Mouse (Mus musculus): ENCODE results near the gene Gucd1. TPM values are rescaled to one million over a fixed set of nuclear protein-coding genes. Genes with fewer than 3 reads are reported as not detected.
A peak's percentile ranks its signal among the peaks of the same experiment; 100 is the strongest.

Gucd1 gene
- polyA plus RNA-seq, 1 experiment from 2014 or later: 25.0 TPM

GRCm38 (mm10) chr10:75558515-75558914 is 40.7 kb upstream of the Gucd1 start:
- H3K9me3 ChIP-seq: no peaks in the 10 kb centered on the region
- peaks cover 17% of the 10 kb centered on the region for H3K36me3 ChIP-seq
- H3K27me3 ChIP-seq (replicated peaks): peaks cover 29% of the 10 kb centered on the region
- no peak overlapping the region for H3K27ac ChIP-seq
- peak overlapping the region; percentile 61 for H3K4me3 ChIP-seq
- H3K9ac ChIP-seq: peak overlapping the region; percentile 85
- ATAC-seq (ENCODE audit: low FRiP score, low read depth): no peak
- peak overlapping the region; percentile 96 for H3K4me2 ChIP-seq (replicated peaks)
- 31% methylated on average over 3 of the region's 3 CpGs for WGBS
- H3K4me1 ChIP-seq: peaks cover 51% of the 10 kb centered on the region

GRCm38 (mm10) chr10:75556026-75556425 is 38.3 kb upstream of the Gucd1 start:
- H3K27ac ChIP-seq: peak overlapping the region; percentile 53
- peaks cover 19% of the 10 kb centered on the region for H3K36me3 ChIP-seq
- H3K9me3 ChIP-seq: no peaks in the 10 kb centered on the region
- peak overlapping the region; percentile 2; the same call in 1 of the 2 replicates for H3K4me2 ChIP-seq (replicated peaks)
- H3K4me3 ChIP-seq: no peak overlapping the region
- 29% methylated on average over 9 of the region's 9 CpGs for WGBS
- ATAC-seq (ENCODE audit: low FRiP score, low read depth): peak; percentile 51
- peaks cover 51% of the 10 kb centered on the region for H3K4me1 ChIP-seq
- peaks cover 11% of the 10 kb centered on the region for H3K27me3 ChIP-seq (replicated peaks)
- no peak overlapping the region for H3K9ac ChIP-seq

- no peak overlapping the region for H3K9ac ChIP-seq
- no peaks in the 10 kb centered on the region for H3K9me3 ChIP-seq
- H3K4me3 ChIP-seq: no peak overlapping the region
- H3K4me2 ChIP-seq (replicated peaks): peak overlapping the region; percentile 2; the same call in 1 of the 2 replicates
- 78% methylated on average over 6 of the region's 6 CpGs for WGBS
- peaks cover 19% of the 10 kb centered on the region for H3K36me3 ChIP-seq
- 0 out of 2 replicates have a peak, but pooled peaks have one; percentile 0 for ATAC-seq (ENCODE audit: low FRiP score, low read depth)
- peaks cover 49% of the 10 kb centered on the region for H3K4me1 ChIP-seq
- peaks cover 7% of the 10 kb centered on the region for H3K27me3 ChIP-seq (replicated peaks)
- H3K27ac ChIP-seq: no peak overlapping the region
Measured at GRCm38 (mm10) chr10:75555557-75555956, 37.8 kb upstream of the Gucd1 start.

- 91% methylated on average over 8 of the region's 8 CpGs for WGBS
- peaks cover 19% of the 10 kb centered on the region for H3K36me3 ChIP-seq
- no peak overlapping the region for H3K9ac ChIP-seq
- H3K4me1 ChIP-seq: peaks cover 36% of the 10 kb centered on the region
- H3K4me2 ChIP-seq (replicated peaks): no peak overlapping the region
- no peaks in the 10 kb centered on the region; the same call in none of the 2 replicates for H3K27me3 ChIP-seq (replicated peaks)
- no peak for ATAC-seq (ENCODE audit: low FRiP score, low read depth)
- H3K9me3 ChIP-seq: no peaks in the 10 kb centered on the region
- no peak overlapping the region for H3K4me3 ChIP-seq
- no peak overlapping the region for H3K27ac ChIP-seq
Measured at GRCm38 (mm10) chr10:75554090-75554489, 36.3 kb upstream of the Gucd1 start.

- peaks cover 19% of the 10 kb centered on the region for H3K36me3 ChIP-seq
- no peaks in the 10 kb centered on the region for H3K9me3 ChIP-seq
- no peak overlapping the region for H3K4me3 ChIP-seq
- WGBS: 61% methylated on average over 13 of the region's 13 CpGs
- ATAC-seq (ENCODE audit: low FRiP score, low read depth): no peak
- H3K4me2 ChIP-seq (replicated peaks): no peak overlapping the region
- no peaks in the 10 kb centered on the region; the same call in none of the 2 replicates for H3K27me3 ChIP-seq (replicated peaks)
- no peak overlapping the region for H3K27ac ChIP-seq
- H3K4me1 ChIP-seq: peaks cover 30% of the 10 kb centered on the region
- no peak overlapping the region for H3K9ac ChIP-seq
Measured at GRCm38 (mm10) chr10:75552701-75553450, 35.1 kb upstream of the Gucd1 start.

- 78% methylated on average over 2 of the region's 2 CpGs for WGBS
- Histone ChIP-seq H3K36me3 (peaks cover 19% of the 10 kb centered on the region), H3K4me1 (peaks cover 23% of the 10 kb centered on the region), H3K27ac (no peak overlapping the region), H3K4me3 (no peak overlapping the region), H3K9me3 (no peaks in the 10 kb centered on the region), H3K4me2 (replicated peaks) (no peak overlapping the region), H3K27me3 (replicated peaks) (no peaks in the 10 kb centered on the region; the same call in 1 of the 2 replicates), H3K9ac (no peak overlapping the region)
- no peak for ATAC-seq (ENCODE audit: low FRiP score, low read depth)
Measured at GRCm38 (mm10) chr10:75552106-75552505, 34.3 kb upstream of the Gucd1 start.

- WGBS: 50% methylated on average over 12 of the region's 12 CpGs
- Histone ChIP-seq H3K4me1 (peaks cover 13% of the 10 kb centered on the region), H3K36me3 (peaks cover 16% of the 10 kb centered on the region), H3K27me3 (replicated peaks) (no peaks in the 10 kb centered on the region; the same call in 1 of the 2 replicates), H3K4me2 (replicated peaks) (no peak overlapping the region), H3K4me3 (no peak overlapping the region), H3K9ac (no peak overlapping the region), H3K27ac (no peak overlapping the region), H3K9me3 (no peaks in the 10 kb centered on the region)
- no peak for ATAC-seq (ENCODE audit: low FRiP score, low read depth)
Measured at GRCm38 (mm10) chr10:75551175-75551574, 33.4 kb upstream of the Gucd1 start.

- 71% methylated on average over 7 of the region's 7 CpGs for WGBS
- Histone ChIP-seq H3K9me3 (0 out of 2 replicates have a peak, but pooled peaks cover 6% of the 10 kb centered on the region), H3K27me3 (replicated peaks) (no peaks in the 10 kb centered on the region; the same call in 1 of the 2 replicates), H3K9ac (no peak overlapping the region), H3K4me2 (replicated peaks) (no peak overlapping the region), H3K4me3 (no peak overlapping the region), H3K36me3 (peaks cover 8% of the 10 kb centered on the region), H3K27ac (no peak overlapping the region), H3K4me1 (peaks cover 4% of the 10 kb centered on the region; the same call in 1 of the 2 replicates)
- no peak for ATAC-seq (ENCODE audit: low FRiP score, low read depth)
Measured at GRCm38 (mm10) chr10:75549886-75550285, 32.1 kb upstream of the Gucd1 start.

- H3K4me1 ChIP-seq: peaks cover 4% of the 10 kb centered on the region; the same call in 1 of the 2 replicates
- no peaks in the 10 kb centered on the region; the same call in 1 of the 2 replicates for H3K27me3 ChIP-seq (replicated peaks)
- ATAC-seq (ENCODE audit: low FRiP score, low read depth): peak; percentile 68
- H3K4me3 ChIP-seq: no peak overlapping the region
- H3K4me2 ChIP-seq (replicated peaks): 0 out of 2 replicates have a peak overlapping the region, but pooled peaks have one; percentile 7
- H3K9me3 ChIP-seq: 0 out of 2 replicates have a peak, but pooled peaks cover 6% of the 10 kb centered on the region
- WGBS: 44% methylated on average over 14 of the region's 14 CpGs
- peaks cover 2% of the 10 kb centered on the region for H3K36me3 ChIP-seq
- H3K27ac ChIP-seq: no peak overlapping the region
- no peak overlapping the region for H3K9ac ChIP-seq
Measured at GRCm38 (mm10) chr10:75548486-75548885, 30.7 kb upstream of the Gucd1 start.

- peaks cover 4% of the 10 kb centered on the region; the same call in 1 of the 2 replicates for H3K4me1 ChIP-seq
- ATAC-seq (ENCODE audit: low FRiP score, low read depth): no peak
- no peak overlapping the region for H3K9ac ChIP-seq
- 63% methylated on average over 7 of the region's 7 CpGs for WGBS
- no peaks in the 10 kb centered on the region; the same call in 1 of the 2 replicates for H3K27me3 ChIP-seq (replicated peaks)
- H3K9me3 ChIP-seq: 0 out of 2 replicates have a peak, but pooled peaks cover 6% of the 10 kb centered on the region
- no peak overlapping the region for H3K4me2 ChIP-seq (replicated peaks)
- H3K4me3 ChIP-seq: no peak overlapping the region
- no peak overlapping the region for H3K27ac ChIP-seq
- H3K36me3 ChIP-seq: no peaks in the 10 kb centered on the region
Measured at GRCm38 (mm10) chr10:75547901-75548300, 30.1 kb upstream of the Gucd1 start.

GRCm38 (mm10) chr10:75536123-75536522 is 18.4 kb upstream of the Gucd1 start:
- Histone ChIP-seq H3K27ac (no peak overlapping the region), H3K4me2 (replicated peaks) (no peak overlapping the region), H3K4me3 (no peak overlapping the region), H3K9ac (no peak overlapping the region), H3K27me3 (replicated peaks) (no peaks in the 10 kb centered on the region), H3K4me1 (no peaks in the 10 kb centered on the region), H3K9me3 (no peaks in the 10 kb centered on the region), H3K36me3 (peaks cover 42% of the 10 kb centered on the region)
- WGBS: 94% methylated on average over 5 of the region's 5 CpGs
- no peak for ATAC-seq (ENCODE audit: low FRiP score, low read depth)

- Histone ChIP-seq H3K9ac (no peak overlapping the region), H3K36me3 (peaks cover 45% of the 10 kb centered on the region), H3K4me3 (no peak overlapping the region), H3K27ac (no peak overlapping the region), H3K4me1 (no peaks in the 10 kb centered on the region), H3K27me3 (replicated peaks) (no peaks in the 10 kb centered on the region), H3K4me2 (replicated peaks) (no peak overlapping the region), H3K9me3 (no peaks in the 10 kb centered on the region)
- no peak for ATAC-seq (ENCODE audit: low FRiP score, low read depth)
- WGBS: 90% methylated on average over 2 of the region's 2 CpGs
Measured at GRCm38 (mm10) chr10:75535423-75535822, 17.7 kb upstream of the Gucd1 start.

Data from neural tube, embryonic 12.5 days (tissue).